ENCODE assay signal across 12 mouse cellular contexts in genomic region chr6:86528451-86528785, GRCm38 (mm10). TPM values are rescaled to one million over a fixed set of nuclear protein-coding genes. Genes with fewer than 3 reads are reported as not detected.
A peak's percentile ranks its signal among the peaks of the same experiment; 100 is the strongest.
DNase-seq lines count a peak whose midpoint lies in the region; ATAC-seq and TF ChIP-seq lines count a peak whose summit lies in the region.
"Had no signal": no experiment of that assay in that cellular context is flagged by ENCODE, and none has a peak within 500 bp of the region (broad histone marks: within the 10 kb centered on the region; RNA-seq: fewer than 3 reads in every experiment).

No protein-coding gene starts in this region.

- H3K4me2 ChIP-seq in forebrain, embryonic 15.5 days (replicated peaks) = no peak overlapping the region

- H3K36me3 ChIP-seq in forebrain, embryonic 10.5 days (replicated peaks) = peaks cover 53% of the 10 kb centered on the region
- H3K36me3 ChIP-seq in forebrain, embryonic 15.5 days = peaks cover 27% of the 10 kb centered on the region
- peaks cover 52% of the 10 kb centered on the region for H3K36me3 ChIP-seq in megakaryocyte, embryonic 14.5 days (replicated peaks; ENCODE audit: low read length)
- H3K36me3 ChIP-seq in MEL (ENCODE audit: control insufficient read depth in 1 of 2, insufficient read depth in 2 of 2, low read length in 2 of 2) = peaks cover 10 to 22% of the 10 kb centered on the region in 2 experiments

- no peak for TF ChIP-seq CTCF in MEL (IDR thresholded peaks at IDR 0.05 in 2 of 3, conservative IDR thresholded peaks at IDR 0.05 in 1 of 3; ENCODE audit: control insufficient read depth in 1 of 3, insufficient read depth in 1 of 3, low read depth in 2 of 3, low read length in 3 of 3, poor library complexity in 1 of 3, severe bottlenecking in 1 of 3)

- no peaks in the 10 kb centered on the region for H3K27me3 ChIP-seq in forebrain, embryonic 10.5 days (ENCODE audit: poor library complexity, severe bottlenecking)
- H3K27me3 ChIP-seq in forebrain, embryonic 15.5 days = no peaks in the 10 kb centered on the region
- no peaks in the 10 kb centered on the region for H3K27me3 ChIP-seq in megakaryocyte, embryonic 14.5 days (replicated peaks)
- H3K27me3 ChIP-seq in MEL (ENCODE audit: control insufficient read depth in 1 of 2, insufficient read depth in 2 of 2, low read length in 2 of 2) = no peaks in the 10 kb centered on the region

- no peak for TF ChIP-seq EP300 in MEL (IDR thresholded peaks at IDR 0.05; ENCODE audit: low read depth in 1 of 2, low read length in 2 of 2)

- peaks cover 19% of the 10 kb centered on the region for H3K4me1 ChIP-seq in forebrain, embryonic 10.5 days
- peaks cover 17% of the 10 kb centered on the region for H3K4me1 ChIP-seq in forebrain, embryonic 15.5 days
- peaks cover 31% of the 10 kb centered on the region for H3K4me1 ChIP-seq in megakaryocyte, embryonic 14.5 days
- peaks cover 8 to 10% of the 10 kb centered on the region in 2 experiments; a peak in 3 of 4 replicates for H3K4me1 ChIP-seq in MEL (ENCODE audit: control insufficient read depth in 1 of 2, insufficient read depth in 2 of 2, low read length in 2 of 2)

- peak overlapping the region; percentile 16; the same call in 1 of the 2 replicates for H3K4me3 ChIP-seq in forebrain, embryonic 10.5 days
- H3K4me3 ChIP-seq in forebrain, embryonic 15.5 days = no peak overlapping the region
- peak overlapping the region; percentile 33 for H3K4me3 ChIP-seq in megakaryocyte, embryonic 14.5 days (replicated peaks)
- no peak overlapping the region for H3K4me3 ChIP-seq in MEL (ENCODE audit: control insufficient read depth in 1 of 2, insufficient read depth in 1 of 2, low read depth in 2 of 2, low read length in 2 of 2)

- no peak for TF ChIP-seq RAD21 in MEL (IDR thresholded peaks at IDR 0.05; ENCODE audit: low read depth, low read length)

- no peak for DNase-seq in forebrain, embryonic 10.5 days (ENCODE audit: extremely low spot score, low spot score)
- DNase-seq in CD4-positive helper T cell, adult 2 months (ENCODE audit: low read depth, low spot score) = peak; percentile 44
- no peak for DNase-seq in MEL (ENCODE audit: low read depth, low spot score)
- no peak for DNase-seq in heart, postnatal 14 days
- DNase-seq in spleen, postnatal 36 days (ENCODE audit: low spot score in 2 of 2) = no peak
- DNase-seq: adrenal gland, postnatal 14 days; gastrocnemius, postnatal 25 days; kidney, adult 9 months; lung, embryonic 14.5 days had no signal

- no peak for ATAC-seq in forebrain, embryonic 15.5 days (replicated peaks)
- no peak for ATAC-seq in megakaryocyte, adult 5-6 weeks (ENCODE audit: poor library complexity, severe bottlenecking)

- TF ChIP-seq POLR2A in MEL (IDR thresholded peaks at IDR 0.05; ENCODE audit: control insufficient read depth in 1 of 2, insufficient read depth in 1 of 2, low read depth in 1 of 2, low read length in 2 of 2, poor library complexity in 1 of 2) = no peak

- H3K9me3 ChIP-seq in forebrain, embryonic 10.5 days = no peaks in the 10 kb centered on the region
- H3K9me3 ChIP-seq in forebrain, embryonic 15.5 days = no peaks in the 10 kb centered on the region
- H3K9me3 ChIP-seq in megakaryocyte, embryonic 14.5 days = no peaks in the 10 kb centered on the region
- no peaks in the 10 kb centered on the region for H3K9me3 ChIP-seq in MEL (replicated peaks; ENCODE audit: insufficient read depth, low read length)

- 0 out of 2 replicates have a peak overlapping the region, but pooled peaks have one; percentile 51 for H3K27ac ChIP-seq in forebrain, embryonic 10.5 days
- no peak overlapping the region for H3K27ac ChIP-seq in forebrain, embryonic 15.5 days (replicated peaks)
- peak overlapping the region; percentile 45 for H3K27ac ChIP-seq in MEL (ENCODE audit: control insufficient read depth, low read depth, low read length)

- peaks cover 35% of the 10 kb centered on the region for H3K79me2 ChIP-seq in MEL (ENCODE audit: control insufficient read depth, insufficient read depth, low read length, poor library complexity)

- H3K9ac ChIP-seq in forebrain, embryonic 15.5 days (replicated peaks) = no peak overlapping the region
- peak overlapping the region; percentile 45 for H3K9ac ChIP-seq in MEL (ENCODE audit: control insufficient read depth, low read depth, low read length, poor library complexity, severe bottlenecking)
- H3K9ac ChIP-seq: lung, embryonic 14.5 days had no signal

- 94% methylated on average over 1 of the region's 1 CpGs for WGBS in forebrain, embryonic 10.5 days
- WGBS in forebrain, embryonic 15.5 days = 91% methylated on average over 1 of the region's 1 CpGs

- intact Hi-C loops in heart, postnatal 14 days (cut with DNase I) = no loop called here

TF ChIP-seq in MEL, 35 proteins besides CTCF, POLR2A, EP300 and RAD21:
- TF ChIP-seq SMC3 (IDR thresholded peaks at IDR 0.05; ENCODE audit: low read depth, low read length) (no peak), TCF12 (IDR thresholded peaks at IDR 0.05; ENCODE audit: low read depth, low read length) (no peak), CHD1 (IDR thresholded peaks at IDR 0.05; ENCODE audit: low read depth, low read length) (no peak), NELFE (IDR thresholded peaks at IDR 0.05; ENCODE audit: low read depth, low read length) (no peak), SIN3A (IDR thresholded peaks at IDR 0.05; ENCODE audit: low read length) (no peak), POLR2AphosphoS5 (IDR thresholded peaks at IDR 0.05; ENCODE audit: borderline replicate concordance, low read depth, low read length) (no peak), USF1 (IDR thresholded peaks at IDR 0.05; ENCODE audit: low read depth, low read length) (no peak), POLR2AphosphoS2 (IDR thresholded peaks at IDR 0.05; ENCODE audit: low read length) (no peak), ZNF384 (IDR thresholded peaks at IDR 0.05; ENCODE audit: low read depth, low read length) (no peak), GATA1 (IDR thresholded peaks at IDR 0.05; ENCODE audit: low read depth, low read length) (no peak), MAZ (IDR thresholded peaks at IDR 0.05; ENCODE audit: low read depth, low read length) (no peak), ZKSCAN1 (IDR thresholded peaks at IDR 0.05; ENCODE audit: low read depth, low read length) (no peak), ETS1 (IDR thresholded peaks at IDR 0.05; ENCODE audit: low read depth, low read length) (no peak), HCFC1 (IDR thresholded peaks at IDR 0.05; ENCODE audit: low read depth, low read length) (no peak), E2F4 (IDR thresholded peaks at IDR 0.05; ENCODE audit: borderline replicate concordance, low read depth, low read length) (no peak), ZC3H11A (IDR thresholded peaks at IDR 0.05; ENCODE audit: low read depth, low read length) (no peak), MYB (IDR thresholded peaks at IDR 0.05; ENCODE audit: low read depth, low read length) (no peak)

RNA-seq across cellular contexts. Expression of gene Pcbp1, which starts 2.3 kb away (rescaled TPM):
- polyA plus RNA-seq in forebrain, embryonic 10.5 days (2016; fragmentation: Nextera tagmentation; extraction: Ambion mirVana) = 305 and 358 TPM in 2 replicates
- 409 and 412 TPM in 2 replicates for polyA plus RNA-seq in forebrain, embryonic 15.5 days (2015; fragmentation: Nextera tagmentation; extraction: Ambion mirVana)
- 984 and 2,235 TPM in 2 replicates for polyA plus RNA-seq in megakaryocyte, embryonic 14.5 days (2012; ENCODE audit: insufficient read depth, low replicate concordance)
- total RNA-seq in megakaryocyte, adult 5-6 weeks (2015) = 204 and 222 TPM in 2 replicates
- total RNA-seq in megakaryocyte, adult 5-6 weeks (2017) = 58.9 and 76.8 TPM in 2 replicates
- 74.2 and 83.5 TPM in 2 replicates for total RNA-seq in MEL (2012; rRNA removed)
- 100 to 1,000 TPM in 1 of 2 experiments, not detected in 1; 385 TPM for polyA plus RNA-seq in MEL (2012; ENCODE audit: insufficient read depth in 1 of 2, insufficient read length in 2 of 2, low read depth in 1 of 2, low replicate concordance in 2 of 2, missing spikeins in 1 of 2)
- total RNA-seq in heart, postnatal 14 days (2021) = 100 to 1,000 TPM; 168 to 179 TPM

Comparison
In these comparisons a context has a peak if more than half of its experiments do, and no peak if none do; other contexts are left out.
1. H3K4me3 ChIP-seq: peak in forebrain, embryonic 10.5 days (single experiment) and megakaryocyte, embryonic 14.5 days (single experiment); none in forebrain, embryonic 15.5 days (single experiment) and MEL (0 of 2).